Mouse (Mus musculus) liver, embryonic 14.5 days (tissue): ENCODE measurements around the gene Olfr960. TPM values are rescaled to one million over a fixed set of nuclear protein-coding genes. Genes with fewer than 3 reads are reported as not detected.

Source experiments
- ATAC-seq: fragments of 200-750 bp; cut with Nextera tagmentation; 2 replicates; pipeline ENCODE4 v1.8.0; 2017; ENCODE audit warnings: moderate number of reproducible peaks, mild to moderate bottlenecking, moderate library complexity; ENCODE audit not compliant: insufficient read depth
- DNase-seq, 3 experiments: peaks; one replicate each; pipeline ENCODE4 v3.0.0-alpha.2; 2012 to 2013; ENCODE audit warnings: low read depth in 3 of 3, low spot score in 3 of 3
- H3K27ac ChIP-seq: fragments of 300-500 bp; sonication (generic); 2 replicates; pipeline ENCODE4 v1.5.1; 2014; ENCODE audit warnings: moderate library complexity, mild to moderate bottlenecking, control low read depth, inconsistent platforms
- H3K27me3 ChIP-seq: fragments of 300-500 bp; sonication (generic); 2 replicates; pipeline ENCODE4 v1.6.1; 2014; ENCODE audit warnings: mild to moderate bottlenecking, low read length, moderate library complexity; ENCODE audit not compliant: control insufficient read depth, insufficient read depth
- H3K36me3 ChIP-seq: fragments of 300-500 bp; sonication (generic); replicated peaks from 2 replicates; pipeline ENCODE4 v1.6.1; 2014; ENCODE audit warnings: low read depth; ENCODE audit not compliant: control insufficient read depth, insufficient read depth
- H3K4me1 ChIP-seq, 2 experiments: fragments of 200-500 bp in 1 of 2; fragments of 300-500 bp in 1 of 2; sonication (generic) in 1 of 2; replicated peaks; 2 replicates each; pipeline ENCODE4 v1.6.1; 2012 to 2014; ENCODE audit warnings: antibody characterized with exemption in 1 of 2, inconsistent platforms in 1 of 2, low read length in 1 of 2; ENCODE audit not compliant: control insufficient read depth in 2 of 2, insufficient read depth in 2 of 2
- H3K4me2 ChIP-seq: fragments of 300-500 bp; sonication (generic); 2 replicates; pipeline ENCODE4 v1.6.1; 2014; ENCODE audit warnings: low read depth, mild to moderate bottlenecking, control low read depth, moderate library complexity
- H3K4me3 ChIP-seq, 2 experiments: fragments of 200-500 bp in 1 of 2; fragments of 300-500 bp in 1 of 2; sonication (generic) in 1 of 2; 2 replicates each; pipeline ENCODE4 v1.5.1; 2012 to 2014; ENCODE audit warnings: low read depth in 2 of 2, low read length in 2 of 2, mild to moderate bottlenecking in 2 of 2, control low read depth in 1 of 2, inconsistent platforms in 1 of 2, moderate library complexity in 1 of 2; ENCODE audit not compliant: insufficient read depth in 1 of 2
- H3K9ac ChIP-seq: fragments of 300-500 bp; sonication (generic); replicated peaks from 2 replicates; pipeline ENCODE4 v1.6.1; 2014; ENCODE audit warnings: mild to moderate bottlenecking, control low read depth, moderate library complexity
- H3K9me3 ChIP-seq: fragments of 300-500 bp; sonication (generic); 2 replicates; pipeline ENCODE4 v1.6.1; 2016; ENCODE audit warnings: low read length, mixed read lengths; ENCODE audit not compliant: control insufficient read depth
- CTCF ChIP-seq: IDR thresholded peaks from 2 replicates; pipeline ENCODE4 v1.5.1; 2016; ENCODE audit warnings: antibody characterized with exemption, low read depth, control low read depth
- EP300 ChIP-seq: IDR thresholded peaks from 2 replicates; pipeline ENCODE4 v1.6.1; 2016; ENCODE audit warnings: antibody characterized with exemption, low read depth
- WGBS: fragments of 180-500 bp; shearing (Covaris S2); extraction: QIAGEN DNeasy Blood & Tissue Kit; methylation state at CpG from one replicate; pipeline ENCODE4 v1.1.7; 2014; ENCODE audit not compliant: insufficient replicate concordance; 5-methylcytosine and 5-hydroxymethylcytosine counted together
- polyA plus RNA-seq, 2 experiments: library from polyadenylated mRNA; depleted of rRNA in 1 of 2; stranded (reverse) in 1 of 2; unstranded in 1 of 2; fragments of >200 nt; fragmentation: Nextera tagmentation in 1 of 2; extraction: Ambion mirVana in 1 of 2; gene quantifications; 2 replicates each; pipeline versions ENCODE4 v1.2.1 to v1.2.3; 2012 to 2014

Gene Olfr960
- polyA plus RNA-seq, 2 experiments, result not detected

GRCm38 (mm10) chr9:39654756-39655396 lies 33.7 kb downstream of the Olfr960 start:
- Histone ChIP-seq H3K4me2 (no peak overlapping the region), H3K4me3 (no peak overlapping the region)
- ATAC-seq, result no peak

GRCm38 (mm10) chr9:39666905-39667304 lies 45.7 kb downstream of the Olfr960 start, which contains the start of gene Olfr963:
Olfr963 (plus strand) TSS chr9:39667205.
- Histone ChIP-seq H3K4me1 (no peaks in the 10 kb centered on the region), H3K27ac (no peak within 1 kb of the TSS), H3K9ac (no peak within 1 kb of the TSS), H3K27me3 (no peaks in the 10 kb centered on the region), H3K9me3 (no peaks in the 10 kb centered on the region), H3K4me3 (no peak within 1 kb of the TSS), H3K36me3 (no peaks in the 10 kb centered on the region), H3K4me2 (no peak within 1 kb of the TSS)
- TF ChIP-seq EP300 (no peak), CTCF (no peak)
- 66% methylated on average over 1 of the region's 1 CpGs for WGBS
- DNase-seq (no peak), ATAC-seq (no peak)

More at GRCm38 (mm10) chr9:39654756-39655396, 33.7 kb downstream of the Olfr960 start:
- no peak overlapping the region for H3K9ac ChIP-seq
- H3K4me1 ChIP-seq, result no peaks in the 10 kb centered on the region
- DNase-seq, result no peak
- H3K27ac ChIP-seq, result no peak overlapping the region
- no peaks in the 10 kb centered on the region for H3K9me3 ChIP-seq
- 48% methylated on average over 6 of the region's 6 CpGs for WGBS
- TF ChIP-seq EP300 (no peak), CTCF (no peak)
- H3K27me3 ChIP-seq, result no peaks in the 10 kb centered on the region
- H3K36me3 ChIP-seq, result no peaks in the 10 kb centered on the region

GRCm38 (mm10) chr9:39669723-39670122 lies 48.5 kb downstream of the Olfr960 start:
- Histone ChIP-seq H3K27me3 (no peaks in the 10 kb centered on the region), H3K4me3 (no peak overlapping the region), H3K9me3 (no peaks in the 10 kb centered on the region), H3K27ac (no peak overlapping the region), H3K9ac (no peak overlapping the region), H3K4me1 (no peaks in the 10 kb centered on the region), H3K36me3 (no peaks in the 10 kb centered on the region), H3K4me2 (no peak overlapping the region)
- DNase-seq (no peak), ATAC-seq (no peak)
- TF ChIP-seq EP300 (no peak), CTCF (no peak)
- 49% methylated on average over 2 of the region's 2 CpGs for WGBS

Other genes with a start within 250 kb of the Olfr960 start
- not detected in 2 replicates for gene Olfr951, start 234.0 kb upstream of the Olfr960 start, polyA plus RNA-seq (2012; rRNA removed)
- not detected in 2 replicates for gene Olfr951, start 234.0 kb upstream of the Olfr960 start, polyA plus RNA-seq (2014; fragmentation: Nextera tagmentation; extraction: Ambion mirVana)
- not detected in 2 replicates for gene Olfr952, start 194.2 kb upstream of the Olfr960 start, polyA plus RNA-seq (2012; rRNA removed)
- gene Olfr952, start 194.2 kb upstream of the Olfr960 start, polyA plus RNA-seq (2014; fragmentation: Nextera tagmentation; extraction: Ambion mirVana), result not detected in 2 replicates
- gene Olfr954, start 164.7 kb upstream of the Olfr960 start, polyA plus RNA-seq (2012; rRNA removed), result not detected in 2 replicates
- not detected in 2 replicates for gene Olfr954, start 164.7 kb upstream of the Olfr960 start, polyA plus RNA-seq (2014; fragmentation: Nextera tagmentation; extraction: Ambion mirVana)
- not detected in 2 replicates for gene Olfr955, start 149.4 kb upstream of the Olfr960 start, polyA plus RNA-seq (2012; rRNA removed)
- not detected in 2 replicates for gene Olfr955, start 149.4 kb upstream of the Olfr960 start, polyA plus RNA-seq (2014; fragmentation: Nextera tagmentation; extraction: Ambion mirVana)
- not detected in 2 replicates for gene Olfr44, start 127.4 kb upstream of the Olfr960 start, polyA plus RNA-seq (2012; rRNA removed)
- gene Olfr44, start 127.4 kb upstream of the Olfr960 start, polyA plus RNA-seq (2014; fragmentation: Nextera tagmentation; extraction: Ambion mirVana), result not detected in 2 replicates
- gene Olfr957, start 105.6 kb upstream of the Olfr960 start, polyA plus RNA-seq (2012; rRNA removed), result not detected in 2 replicates
- gene Olfr957, start 105.6 kb upstream of the Olfr960 start, polyA plus RNA-seq (2014; fragmentation: Nextera tagmentation; extraction: Ambion mirVana), result not detected in 2 replicates
- gene Olfr958, start 67.3 kb upstream of the Olfr960 start, polyA plus RNA-seq (2012; rRNA removed), result not detected in 2 replicates
- gene Olfr958, start 67.3 kb upstream of the Olfr960 start, polyA plus RNA-seq (2014; fragmentation: Nextera tagmentation; extraction: Ambion mirVana), result not detected in 2 replicates
- not detected in 2 replicates for gene Olfr959, start 45.8 kb upstream of the Olfr960 start, polyA plus RNA-seq (2012; rRNA removed)
- gene Olfr959, start 45.8 kb upstream of the Olfr960 start, polyA plus RNA-seq (2014; fragmentation: Nextera tagmentation; extraction: Ambion mirVana), result not detected in 2 replicates
- 1.0 and 1.3 TPM in 2 replicates for gene AW551984, start 17.0 kb upstream of the Olfr960 start, polyA plus RNA-seq (2012; rRNA removed)
- 1.5 and 2.1 TPM in 2 replicates for gene AW551984, start 17.0 kb upstream of the Olfr960 start, polyA plus RNA-seq (2014; fragmentation: Nextera tagmentation; extraction: Ambion mirVana)
- not detected in 2 replicates for gene Olfr148, start 10.7 kb upstream of the Olfr960 start, polyA plus RNA-seq (2012; rRNA removed)
- not detected in 2 replicates for gene Olfr148, start 10.7 kb upstream of the Olfr960 start, polyA plus RNA-seq (2014; fragmentation: Nextera tagmentation; extraction: Ambion mirVana)
- gene Olfr961, start 23.7 kb downstream of the Olfr960 start, polyA plus RNA-seq (2012; rRNA removed), result not detected in 2 replicates
- gene Olfr961, start 23.7 kb downstream of the Olfr960 start, polyA plus RNA-seq (2014; fragmentation: Nextera tagmentation; extraction: Ambion mirVana), result not detected in 2 replicates
- gene Olfr963, start 45.8 kb downstream of the Olfr960 start, polyA plus RNA-seq (2012; rRNA removed), result not detected in 2 replicates
- not detected in 2 replicates for gene Olfr963, start 45.8 kb downstream of the Olfr960 start, polyA plus RNA-seq (2014; fragmentation: Nextera tagmentation; extraction: Ambion mirVana)
- gene Olfr149, start 85.7 kb downstream of the Olfr960 start, polyA plus RNA-seq (2012; rRNA removed), result not detected in 2 replicates
- not detected in 2 replicates for gene Olfr149, start 85.7 kb downstream of the Olfr960 start, polyA plus RNA-seq (2014; fragmentation: Nextera tagmentation; extraction: Ambion mirVana)
- not detected in 2 replicates for gene Olfr965, start 90.0 kb downstream of the Olfr960 start, polyA plus RNA-seq (2012; rRNA removed)
- not detected in 2 replicates for gene Olfr965, start 90.0 kb downstream of the Olfr960 start, polyA plus RNA-seq (2014; fragmentation: Nextera tagmentation; extraction: Ambion mirVana)
- not detected in 2 replicates for gene Olfr150, start 109.6 kb downstream of the Olfr960 start, polyA plus RNA-seq (2012; rRNA removed)
- gene Olfr150, start 109.6 kb downstream of the Olfr960 start, polyA plus RNA-seq (2014; fragmentation: Nextera tagmentation; extraction: Ambion mirVana), result not detected in 2 replicates
- not detected in 2 replicates for gene Olfr967, start 124.9 kb downstream of the Olfr960 start, polyA plus RNA-seq (2012; rRNA removed)
- not detected in 2 replicates for gene Olfr967, start 124.9 kb downstream of the Olfr960 start, polyA plus RNA-seq (2014; fragmentation: Nextera tagmentation; extraction: Ambion mirVana)
- not detected in 2 replicates for gene Olfr968, start 161.9 kb downstream of the Olfr960 start, polyA plus RNA-seq (2012; rRNA removed)
- not detected in 2 replicates for gene Olfr968, start 161.9 kb downstream of the Olfr960 start, polyA plus RNA-seq (2014; fragmentation: Nextera tagmentation; extraction: Ambion mirVana)
- gene Olfr969, start 169.6 kb downstream of the Olfr960 start, polyA plus RNA-seq (2012; rRNA removed), result not detected in 2 replicates
- gene Olfr969, start 169.6 kb downstream of the Olfr960 start, polyA plus RNA-seq (2014; fragmentation: Nextera tagmentation; extraction: Ambion mirVana), result not detected in 2 replicates
- gene Olfr970, start 187.5 kb downstream of the Olfr960 start, polyA plus RNA-seq (2012; rRNA removed), result not detected in 2 replicates
- not detected in 2 replicates for gene Olfr970, start 187.5 kb downstream of the Olfr960 start, polyA plus RNA-seq (2014; fragmentation: Nextera tagmentation; extraction: Ambion mirVana)
- not detected in 2 replicates for gene Olfr971, start 215.5 kb downstream of the Olfr960 start, polyA plus RNA-seq (2012; rRNA removed)
- not detected in 2 replicates for gene Olfr971, start 215.5 kb downstream of the Olfr960 start, polyA plus RNA-seq (2014; fragmentation: Nextera tagmentation; extraction: Ambion mirVana)
- gene Olfr972, start 245.0 kb downstream of the Olfr960 start, polyA plus RNA-seq (2012; rRNA removed), result not detected in 2 replicates
- gene Olfr972, start 245.0 kb downstream of the Olfr960 start, polyA plus RNA-seq (2014; fragmentation: Nextera tagmentation; extraction: Ambion mirVana), result not detected in 2 replicates